23 mouse cellular contexts compared by ENCODE assay signal in genomic region chr1:159290859-159291258, GRCm38 (mm10). TPM values are rescaled to one million over a fixed set of nuclear protein-coding genes. Genes with fewer than 3 reads are reported as not detected.
DNase-seq lines count a peak whose midpoint lies in the region; ATAC-seq and TF ChIP-seq lines count a peak whose summit lies in the region.
"Had no signal": no experiment of that assay in that cellular context is flagged by ENCODE, and none has a peak within 500 bp of the region (broad histone marks: within the 10 kb centered on the region; RNA-seq: fewer than 3 reads in every experiment).

No protein-coding gene starts in this region.

- peak; percentile 60; the same call in 1 of the 2 replicates for ATAC-seq in common myeloid progenitor, adult 5-6 weeks (replicated peaks; ENCODE audit: low read depth, poor library complexity, severe bottlenecking)
- peak; percentile 85 for ATAC-seq in megakaryocyte, adult 5-6 weeks (ENCODE audit: poor library complexity, severe bottlenecking)
- ATAC-seq in neutrophil, adult 5-6 weeks (ENCODE audit: extremely low read depth, insufficient number of reproducible peaks, low FRiP score, poor library complexity, severe bottlenecking): 0 out of 2 replicates have a peak, but pooled peaks have one; percentile 41
- no peak for ATAC-seq in midbrain, embryonic 16.5 days
- ATAC-seq: activated CD4-positive, CD25-positive, alpha-beta regulatory T cell, adult 4 months; forebrain, postnatal 0 days; intestine, postnatal 0 days had no signal

- no peaks in the 10 kb centered on the region for H3K27me3 ChIP-seq in MEL (ENCODE audit: control insufficient read depth in 1 of 2, insufficient read depth in 2 of 2, low read length in 2 of 2)
- no peaks in the 10 kb centered on the region for H3K27me3 ChIP-seq in midbrain, embryonic 16.5 days (ENCODE audit: control insufficient read depth, insufficient read depth, low read depth, low read length)
- H3K27me3 ChIP-seq: embryonic facial prominence, embryonic 12.5 days; embryonic facial prominence, embryonic 15.5 days; heart, embryonic 13.5 days; hindbrain, embryonic 12.5 days; hindbrain, embryonic 15.5 days had no signal

- no peaks in the 10 kb centered on the region for H3K9me3 ChIP-seq in MEL (replicated peaks; ENCODE audit: insufficient read depth, low read length)
- H3K9me3 ChIP-seq in midbrain, embryonic 16.5 days (replicated peaks; ENCODE audit: control insufficient read depth, low read length, poor library complexity, severe bottlenecking): no peaks in the 10 kb centered on the region
- H3K9me3 ChIP-seq: embryonic facial prominence, embryonic 12.5 days; embryonic facial prominence, embryonic 15.5 days; heart, embryonic 10.5 days; heart, embryonic 13.5 days; hindbrain, embryonic 12.5 days; hindbrain, embryonic 15.5 days had no signal

- no peak for TF ChIP-seq CTCF in MEL (IDR thresholded peaks at IDR 0.05 in 2 of 3, conservative IDR thresholded peaks at IDR 0.05 in 1 of 3; ENCODE audit: control insufficient read depth in 1 of 3, insufficient read depth in 1 of 3, low read depth in 2 of 3, low read length in 3 of 3, poor library complexity in 1 of 3, severe bottlenecking in 1 of 3)

- WGBS in midbrain, embryonic 16.5 days: 89% methylated on average over 2 of the region's 2 CpGs

- H3K79me2 ChIP-seq in MEL (ENCODE audit: control insufficient read depth, insufficient read depth, low read length, poor library complexity): no peaks in the 10 kb centered on the region

- no peak for TF ChIP-seq EP300 in MEL (IDR thresholded peaks at IDR 0.05; ENCODE audit: low read depth in 1 of 2, low read length in 2 of 2)

- no peak overlapping the region for H3K27ac ChIP-seq in MEL (ENCODE audit: control insufficient read depth, low read depth, low read length)
- no peak overlapping the region for H3K27ac ChIP-seq in midbrain, embryonic 16.5 days (ENCODE audit: low read length)
- H3K27ac ChIP-seq: embryonic facial prominence, embryonic 12.5 days; embryonic facial prominence, embryonic 15.5 days; gastrocnemius, adult 2 months; heart, adult 2 months; heart, embryonic 10.5 days; heart, embryonic 13.5 days; hindbrain, embryonic 12.5 days; hindbrain, embryonic 15.5 days had no signal

- no peak for TF ChIP-seq POLR2A in MEL (IDR thresholded peaks at IDR 0.05; ENCODE audit: control insufficient read depth in 1 of 2, insufficient read depth in 1 of 2, low read depth in 1 of 2, low read length in 2 of 2, poor library complexity in 1 of 2)

- DNase-seq in MEL (ENCODE audit: low read depth, low spot score): peak; percentile 23
- no peak for DNase-seq in cerebellum, adult 11 months
- no peak for DNase-seq in retina, postnatal 1 day
- DNase-seq: adrenal gland, adult 8-10 months; adrenal gland, postnatal 25 days; gastrocnemius, adult 2 months; gastrocnemius, postnatal 25 days; heart, adult 2 months; heart, postnatal 14 days; heart, postnatal 4 days had no signal

- no peaks in the 10 kb centered on the region for H3K4me1 ChIP-seq in MEL (ENCODE audit: control insufficient read depth in 1 of 2, insufficient read depth in 2 of 2, low read length in 2 of 2)
- H3K4me1 ChIP-seq in midbrain, embryonic 16.5 days (ENCODE audit: control insufficient read depth, insufficient read depth, low read length): no peaks in the 10 kb centered on the region
- H3K4me1 ChIP-seq: embryonic facial prominence, embryonic 12.5 days; embryonic facial prominence, embryonic 15.5 days; heart, embryonic 10.5 days; heart, embryonic 13.5 days; hindbrain, embryonic 12.5 days; hindbrain, embryonic 15.5 days had no signal

- H3K9ac ChIP-seq in MEL (ENCODE audit: control insufficient read depth, low read depth, low read length, poor library complexity, severe bottlenecking): no peak overlapping the region
- no peak overlapping the region for H3K9ac ChIP-seq in midbrain, embryonic 16.5 days (ENCODE audit: low read depth, low read length)
- H3K9ac ChIP-seq: embryonic facial prominence, embryonic 12.5 days; embryonic facial prominence, embryonic 15.5 days; forebrain, postnatal 0 days; heart, embryonic 13.5 days; hindbrain, embryonic 12.5 days; hindbrain, embryonic 15.5 days had no signal

- no peak overlapping the region for H3K4me3 ChIP-seq in MEL (ENCODE audit: control insufficient read depth in 1 of 2, insufficient read depth in 1 of 2, low read depth in 2 of 2, low read length in 2 of 2)
- H3K4me3 ChIP-seq in midbrain, embryonic 16.5 days (ENCODE audit: low read depth, low read length): no peak overlapping the region
- H3K4me3 ChIP-seq: embryonic facial prominence, embryonic 12.5 days; embryonic facial prominence, embryonic 15.5 days; gastrocnemius, adult 2 months; heart, adult 2 months; heart, embryonic 10.5 days; heart, embryonic 13.5 days; hindbrain, embryonic 12.5 days; hindbrain, embryonic 15.5 days had no signal

- peaks cover 0 to 43% of the 10 kb centered on the region in 2 experiments; a peak in 2 of 4 replicates for H3K36me3 ChIP-seq in MEL (ENCODE audit: control insufficient read depth in 1 of 2, insufficient read depth in 2 of 2, low read length in 2 of 2)
- peaks cover 4% of the 10 kb centered on the region; the same call in 1 of the 2 replicates for H3K36me3 ChIP-seq in midbrain, embryonic 16.5 days (ENCODE audit: control insufficient read depth, insufficient read depth, low read length)

- TF ChIP-seq RAD21 in MEL (IDR thresholded peaks at IDR 0.05; ENCODE audit: low read depth, low read length): no peak

- H3K4me2 ChIP-seq in midbrain, embryonic 16.5 days (ENCODE audit: low read length): no peak overlapping the region
- H3K4me2 ChIP-seq: embryonic facial prominence, embryonic 12.5 days; embryonic facial prominence, embryonic 15.5 days; heart, embryonic 13.5 days; hindbrain, embryonic 12.5 days; hindbrain, embryonic 15.5 days had no signal

TF ChIP-seq in MEL, 35 proteins besides CTCF, POLR2A, EP300 and RAD21:
- no peak for TF ChIP-seq ETS1 (IDR thresholded peaks at IDR 0.05; ENCODE audit: low read depth, low read length)
- TF ChIP-seq POLR2AphosphoS2 (IDR thresholded peaks at IDR 0.05; ENCODE audit: low read length): no peak
- no peak for TF ChIP-seq UBTF (IDR thresholded peaks at IDR 0.05; ENCODE audit: borderline replicate concordance, insufficient read depth, low read depth, low read length)
- TF ChIP-seq USF1 (IDR thresholded peaks at IDR 0.05; ENCODE audit: low read depth, low read length): no peak
- no peak for TF ChIP-seq USF2 (IDR thresholded peaks at IDR 0.05; ENCODE audit: borderline replicate concordance in 1 of 2, insufficient read depth in 1 of 2, low read depth in 1 of 2, low read length in 2 of 2)
- TF ChIP-seq ELF1 (IDR thresholded peaks at IDR 0.05; ENCODE audit: low read depth, low read length): no peak
- TF ChIP-seq CHD1 (IDR thresholded peaks at IDR 0.05; ENCODE audit: low read depth, low read length): no peak
- TF ChIP-seq SMC3 (IDR thresholded peaks at IDR 0.05; ENCODE audit: low read depth, low read length): no peak
- no peak for TF ChIP-seq NELFE (IDR thresholded peaks at IDR 0.05; ENCODE audit: low read depth, low read length)
- no peak for TF ChIP-seq MYC (IDR thresholded peaks at IDR 0.05; ENCODE audit: low read depth, low read length)
- TF ChIP-seq MAZ (IDR thresholded peaks at IDR 0.05; ENCODE audit: low read depth, low read length): no peak
- TF ChIP-seq MAX (IDR thresholded peaks at IDR 0.05; ENCODE audit: low read length): no peak
- no peak for TF ChIP-seq GATA1 (IDR thresholded peaks at IDR 0.05; ENCODE audit: low read depth, low read length)

RNA-seq across cellular contexts. Expression of gene Cop1, which starts 58.7 kb away (rescaled TPM):
- total RNA-seq in MEL (2012; rRNA removed): 95.1 and 98.4 TPM in 2 replicates
- polyA plus RNA-seq in MEL (2012; ENCODE audit: insufficient read depth in 1 of 2, insufficient read length in 2 of 2, low read depth in 1 of 2, low replicate concordance in 2 of 2, missing spikeins in 1 of 2): 10 to 100 TPM; 28.3 to 83.8 TPM
- total RNA-seq in common myeloid progenitor, adult 5-6 weeks (2017): 145 and 180 TPM in 2 replicates
- total RNA-seq in megakaryocyte, adult 5-6 weeks (2015): 187 and 192 TPM in 2 replicates
- total RNA-seq in megakaryocyte, adult 5-6 weeks (2017): 211 and 241 TPM in 2 replicates
- total RNA-seq in neutrophil, adult 5-6 weeks (2017): 239 and 243 TPM in 2 replicates
- polyA plus RNA-seq in midbrain, embryonic 16.5 days (2015; fragmentation: Nextera tagmentation; extraction: Ambion mirVana): 14.0 and 17.9 TPM in 2 replicates
